Mouse (Mus musculus) lung, postnatal 0 days (tissue): ENCODE results near the gene Eng. TPM values are rescaled to one million over a fixed set of nuclear protein-coding genes. Genes with fewer than 3 reads are reported as not detected.

Experiments used
- ATAC-seq: fragments of 200-750 bp; cut with Nextera tagmentation; 2 replicates; pipeline ENCODE4 v1.8.0; 2017; ENCODE audit warnings: moderate library complexity
- DNase-seq: peaks from one replicate; pipeline ENCODE4 v3.0.0-alpha.2; 2016; ENCODE audit warnings: low spot score
- H3K27ac ChIP-seq: fragments of 300-500 bp; sonication (generic); 2 replicates; pipeline ENCODE4 v1.5.1; 2014; ENCODE audit warnings: antibody characterized with exemption, mild to moderate bottlenecking, low read length, mixed read lengths
- H3K27me3 ChIP-seq: fragments of 300-500 bp; sonication (generic); replicated peaks from 2 replicates; pipeline ENCODE4 v1.6.1; 2014; ENCODE audit warnings: low read length, mixed read lengths; ENCODE audit not compliant: insufficient read depth
- H3K36me3 ChIP-seq: fragments of 300-500 bp; sonication (generic); 2 replicates; pipeline ENCODE4 v1.6.1; 2014; ENCODE audit warnings: low read length, mixed read lengths; ENCODE audit not compliant: insufficient read depth
- H3K4me1 ChIP-seq: fragments of 300-500 bp; sonication (generic); 2 replicates; pipeline ENCODE4 v1.6.1; 2014; ENCODE audit warnings: antibody characterized with exemption, low read depth, low read length, mixed read lengths; ENCODE audit not compliant: insufficient read depth
- H3K4me2 ChIP-seq: fragments of 300-500 bp; sonication (generic); replicated peaks from 2 replicates; pipeline ENCODE4 v1.6.1; 2014; ENCODE audit warnings: low read depth, mild to moderate bottlenecking, low read length, moderate library complexity, mixed read lengths
- H3K4me3 ChIP-seq: fragments of 300-500 bp; sonication (generic); 2 replicates; pipeline ENCODE4 v1.5.1; 2014; ENCODE audit warnings: low read depth, low read length
- H3K9ac ChIP-seq: fragments of 300-500 bp; sonication (generic); replicated peaks from 2 replicates; pipeline ENCODE4 v1.6.1; 2014; ENCODE audit warnings: low read depth, mild to moderate bottlenecking
- H3K9me3 ChIP-seq: fragments of 300-500 bp; sonication (generic); 2 replicates; pipeline ENCODE4 v1.6.1; 2016; ENCODE audit warnings: low read length, mixed read lengths
- CTCF ChIP-seq: IDR thresholded peaks from 2 replicates; pipeline ENCODE4 v1.5.1; 2016; ENCODE audit warnings: antibody characterized with exemption, mild to moderate bottlenecking
- EP300 ChIP-seq: IDR thresholded peaks from 2 replicates; pipeline ENCODE4 v1.6.1; 2016; ENCODE audit warnings: antibody characterized with exemption, mild to moderate bottlenecking, control low read depth
- WGBS: fragments of 180-500 bp; shearing (Covaris S2); extraction: QIAGEN DNeasy Blood & Tissue Kit; methylation state at CpG from one replicate; pipeline ENCODE4 v1.1.7; 2014; 5-methylcytosine and 5-hydroxymethylcytosine counted together
- polyA plus RNA-seq: library from polyadenylated mRNA; unstranded; fragments of >200 nt; fragmentation: Nextera tagmentation; extraction: Ambion mirVana; gene quantifications from 2 replicates; pipeline ENCODE4 v1.2.1, GENCODE M21; 2015

Eng gene
- polyA plus RNA-seq, 1 experiment from 2014 or later: 130 TPM

DNA sequence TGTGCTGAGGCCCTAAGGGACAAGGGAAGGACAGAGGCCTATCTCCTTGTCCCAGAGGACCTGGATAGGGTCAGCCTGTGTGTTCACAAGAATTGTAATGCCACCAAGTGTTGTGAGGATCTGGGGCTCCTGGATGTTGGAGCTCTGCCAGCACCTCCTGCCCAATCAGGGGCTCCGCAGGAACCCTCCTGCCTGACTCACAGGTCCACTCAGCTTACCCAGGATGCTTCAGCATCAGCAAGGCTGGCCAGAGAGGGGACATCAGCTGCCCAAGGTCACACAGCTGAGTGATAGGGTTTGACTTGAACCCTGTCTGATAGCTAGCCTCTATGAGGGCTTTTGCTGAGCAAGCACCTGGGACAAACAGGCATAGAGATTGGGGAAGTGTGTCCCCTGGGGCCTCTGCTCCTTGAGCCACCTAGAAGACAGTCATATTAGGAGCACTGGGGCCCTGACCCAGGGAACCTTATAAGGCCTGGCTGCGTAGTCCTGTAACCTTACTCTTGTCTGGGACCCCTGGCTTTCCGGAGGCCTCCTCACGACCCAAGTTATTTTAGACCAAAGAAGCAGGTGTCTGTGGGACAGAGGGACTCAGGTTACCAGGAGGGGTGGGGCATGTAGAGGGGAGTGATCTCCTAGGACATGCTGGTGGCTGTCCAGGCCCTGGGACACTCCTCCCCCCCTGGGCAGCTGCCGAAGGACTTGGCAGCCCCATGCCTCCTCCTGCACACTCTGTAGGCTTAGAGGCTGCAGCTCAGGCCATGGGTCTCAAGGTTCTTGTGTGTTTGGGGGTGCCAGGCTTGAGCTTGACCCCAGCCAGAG lies 20.3 kb upstream of the Eng start:
- ATAC-seq (no peak), DNase-seq (peak; percentile 40)
- Histone ChIP-seq H3K4me3 (no peak overlapping the region), H3K27me3 (no peaks in the 10 kb centered on the region), H3K36me3 (no peaks in the 10 kb centered on the region), H3K9me3 (no peaks in the 10 kb centered on the region), H3K27ac (peak overlapping the region; percentile 74), H3K4me1 (peaks cover 25% of the 10 kb centered on the region), H3K9ac (no peak overlapping the region), H3K4me2 (no peak overlapping the region)
- TF ChIP-seq EP300 (no peak), CTCF (no peak)
- 33% methylated on average over 5 of the region's 5 CpGs for WGBS

DNA sequence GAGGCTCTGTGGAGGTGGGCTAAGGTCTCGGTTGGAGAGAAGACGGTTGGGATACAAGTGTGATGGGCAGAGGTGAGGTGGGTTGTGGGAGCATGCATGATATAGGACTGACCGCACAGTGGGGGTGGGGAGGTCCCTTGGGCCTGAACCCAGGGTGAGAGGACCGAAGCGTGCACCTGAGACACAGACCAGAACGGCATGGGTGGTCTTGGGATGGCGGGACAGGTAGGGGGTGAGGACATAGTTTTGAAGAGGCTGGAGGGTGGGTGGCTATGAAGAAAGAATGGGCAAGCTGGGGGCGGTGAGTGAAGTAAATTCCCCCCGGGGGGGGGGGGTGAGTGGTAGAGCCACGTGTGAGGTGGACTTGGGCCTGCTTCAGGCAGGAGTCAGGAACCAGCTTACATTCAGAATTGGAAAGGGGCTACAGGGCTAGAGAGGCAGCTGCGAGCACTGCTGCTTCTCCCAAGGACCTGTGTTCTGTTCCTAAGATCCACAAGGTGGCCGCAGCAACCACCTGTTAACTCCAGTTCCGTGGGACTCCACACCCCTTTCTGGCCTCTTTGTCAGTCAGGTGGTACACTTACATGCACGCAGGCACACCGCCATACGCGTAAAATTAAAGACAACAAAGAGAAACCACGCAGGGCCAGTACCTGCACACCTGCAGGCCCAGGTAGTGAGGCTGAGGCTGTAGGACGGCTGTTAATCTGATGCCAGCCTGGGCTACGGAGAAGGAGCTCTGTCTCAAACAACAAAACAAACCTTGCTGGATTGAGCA lies 18.9 kb upstream of the Eng start:
- Histone ChIP-seq H3K9ac (no peak overlapping the region), H3K4me3 (no peak overlapping the region), H3K4me2 (no peak overlapping the region), H3K9me3 (no peaks in the 10 kb centered on the region), H3K27ac (peak overlapping the region; percentile 16; the same call in 1 of the 2 replicates), H3K4me1 (peaks cover 19% of the 10 kb centered on the region; the same call in 1 of the 2 replicates), H3K36me3 (no peaks in the 10 kb centered on the region), H3K27me3 (no peaks in the 10 kb centered on the region)
- TF ChIP-seq CTCF: no peak
- no peak for TF ChIP-seq EP300
- ATAC-seq (no peak), DNase-seq (peak; percentile 48)
- WGBS: 57% methylated on average over 16 of the region's 20 CpGs

GRCm38 (mm10) chr2:32628044-32628550 lies 18.3 kb upstream of the Eng start:
- Histone ChIP-seq H3K27me3 (no peaks in the 10 kb centered on the region), H3K9me3 (no peaks in the 10 kb centered on the region), H3K27ac (peak overlapping the region; percentile 43; the same call in 1 of the 2 replicates), H3K4me1 (peaks cover 19% of the 10 kb centered on the region; the same call in 1 of the 2 replicates), H3K9ac (no peak overlapping the region), H3K4me2 (no peak overlapping the region; the same call in 1 of the 2 replicates), H3K36me3 (no peaks in the 10 kb centered on the region), H3K4me3 (no peak overlapping the region)
- no peak for TF ChIP-seq CTCF
- TF ChIP-seq EP300: no peak
- ATAC-seq (no peak), DNase-seq (peak; percentile 39)
- 57% methylated on average over 4 of the region's 4 CpGs for WGBS

DNA sequence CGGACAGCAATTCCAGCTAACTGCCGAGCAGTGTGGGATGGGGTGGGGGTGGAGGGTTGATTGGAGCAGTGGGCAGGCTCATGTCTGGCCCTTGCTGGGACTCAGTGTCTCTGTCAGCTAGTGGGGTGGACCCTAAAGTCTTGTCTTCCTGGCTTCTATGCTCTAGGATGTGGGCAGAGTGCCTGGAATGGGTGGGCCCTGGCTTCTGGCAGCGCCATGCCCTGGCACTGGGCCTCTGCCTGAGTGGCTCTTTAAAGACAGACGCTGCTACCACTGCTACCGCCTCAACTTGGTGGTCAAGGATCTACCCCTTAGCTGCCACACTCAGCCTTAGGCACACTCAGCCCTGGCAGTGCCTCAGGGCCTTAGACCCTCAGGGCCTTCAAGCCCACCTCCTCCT lies 17.7 kb upstream of the Eng start:
- Histone ChIP-seq H3K4me3 (no peak overlapping the region), H3K27ac (peak overlapping the region; percentile 43), H3K4me2 (no peak overlapping the region; the same call in 1 of the 2 replicates), H3K36me3 (no peaks in the 10 kb centered on the region), H3K9ac (no peak overlapping the region), H3K4me1 (peaks cover 19% of the 10 kb centered on the region; the same call in 1 of the 2 replicates), H3K9me3 (no peaks in the 10 kb centered on the region), H3K27me3 (no peaks in the 10 kb centered on the region)
- peak; percentile 83 for DNase-seq
- peak; percentile 61 for ATAC-seq
- 17% methylated on average over 5 of the region's 5 CpGs for WGBS
- TF ChIP-seq CTCF (0 out of 2 replicates have a peak, but pooled peaks have one; percentile 3), EP300 (no peak)

DNA sequence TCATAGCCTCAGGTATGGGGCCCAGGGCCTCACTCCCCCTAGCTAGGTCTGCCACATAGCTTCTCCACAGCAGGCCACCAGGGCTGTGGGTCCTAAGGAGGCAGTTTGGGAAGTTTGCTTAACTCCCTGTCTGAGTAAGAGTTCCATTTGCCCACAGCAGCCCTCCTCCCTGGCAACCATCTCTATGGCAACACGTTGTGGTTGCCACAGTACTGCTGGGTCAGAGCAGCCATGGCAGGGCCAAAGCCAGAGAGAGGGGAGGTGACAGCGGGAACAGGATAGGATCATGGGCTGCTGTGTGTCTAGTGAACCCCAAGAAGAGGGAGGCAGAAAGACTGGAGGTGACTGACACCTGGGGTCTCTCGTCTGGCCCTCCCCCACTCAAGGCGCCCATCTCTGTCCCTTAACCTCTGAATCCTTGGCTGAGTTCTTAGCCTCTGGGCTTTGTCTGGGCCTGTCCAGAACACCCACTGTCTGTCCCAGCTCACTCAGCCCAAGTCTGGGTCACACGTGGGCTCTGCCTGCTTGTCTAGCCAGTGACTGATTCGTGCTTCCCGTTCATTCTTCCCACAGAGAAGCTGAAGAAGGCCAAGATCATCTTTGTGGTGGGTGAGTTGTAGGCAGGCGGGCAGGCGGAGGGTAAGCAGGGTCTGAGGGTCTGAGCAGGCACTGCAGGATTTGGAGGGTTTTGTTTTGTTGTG lies 17.0 kb upstream of the Eng start:
- Histone ChIP-seq H3K4me2 (no peak overlapping the region; the same call in 1 of the 2 replicates), H3K4me1 (peaks cover 19% of the 10 kb centered on the region; the same call in 1 of the 2 replicates), H3K4me3 (no peak overlapping the region), H3K9ac (no peak overlapping the region), H3K36me3 (no peaks in the 10 kb centered on the region), H3K27ac (peak overlapping the region; percentile 43), H3K27me3 (no peaks in the 10 kb centered on the region), H3K9me3 (no peaks in the 10 kb centered on the region)
- peak; percentile 62 for ATAC-seq
- peak; percentile 88 for DNase-seq
- TF ChIP-seq CTCF (peak; percentile 32), EP300 (no peak)
- 50% methylated on average over 9 of the region's 9 CpGs for WGBS
